Mouse (Mus musculus): ENCODE measurements at regions not wholly inside any gene's neighbourhood (a gene's known extent, or its start where the extent isn't known, plus 50 kb on each side); places are given as distances from the start of the nearest gene placed in this dataset.

DNA sequence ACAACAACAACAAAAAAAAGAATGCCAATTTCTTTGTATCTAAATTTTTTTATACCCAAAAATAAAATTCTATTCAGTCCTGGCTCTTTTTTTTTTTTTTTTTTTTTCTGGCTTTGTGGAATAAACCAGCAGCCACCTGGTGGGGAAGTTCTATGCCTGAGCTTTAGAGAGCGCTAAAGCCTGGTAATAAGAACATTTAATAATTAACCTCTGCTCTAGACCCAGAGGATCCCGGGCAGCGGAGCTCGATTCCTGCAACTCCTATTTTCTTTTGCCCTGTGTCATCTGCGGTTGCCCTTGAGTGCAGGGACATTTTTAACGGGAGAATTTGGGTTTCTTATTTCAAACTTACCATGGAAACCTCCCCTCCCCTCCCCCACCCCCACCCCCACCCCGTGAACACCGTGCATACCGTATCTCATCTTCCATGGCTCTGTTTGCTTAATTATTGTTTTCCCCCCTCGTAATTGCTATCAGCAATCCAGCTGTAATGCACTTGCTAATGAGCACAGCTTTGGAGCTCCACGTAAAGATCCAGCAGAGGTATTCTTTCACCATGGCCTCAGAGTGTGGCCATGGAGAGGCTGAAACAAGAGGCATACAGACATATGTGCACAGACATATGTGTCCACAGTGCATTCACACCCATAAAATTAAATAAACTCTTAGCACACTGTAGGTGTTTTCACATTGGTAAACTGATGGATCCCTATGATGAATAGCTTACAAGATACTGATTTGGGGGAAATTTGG, 62.8 kb upstream of the Gpr12 start:
- TF ChIP-seq ZC3H11A (IDR thresholded peaks at IDR 0.05; ENCODE audit: borderline replicate concordance, low read depth, low read length) (no peak), ZNF384 (IDR thresholded peaks at IDR 0.05; ENCODE audit: low read depth, low read length) (no peak), CHD2 (IDR thresholded peaks at IDR 0.05; ENCODE audit: low read depth, low read length) (no peak), HCFC1 (IDR thresholded peaks at IDR 0.05; ENCODE audit: borderline replicate concordance, insufficient read depth, low read length) (no peak)

Data from ES-E14 (cell line).